Mouse (Mus musculus): ENCODE measurements at regions not wholly inside any gene's neighbourhood (a gene's known extent, or its start where the extent isn't known, plus 50 kb on each side); places are given as distances from the start of the nearest gene placed in this dataset.
"Not testable (repeated sequence)": the region's sequence is repeated elsewhere in the genome, so short reads cannot be mapped to it uniquely, and the experiment has no call there.

DNA sequence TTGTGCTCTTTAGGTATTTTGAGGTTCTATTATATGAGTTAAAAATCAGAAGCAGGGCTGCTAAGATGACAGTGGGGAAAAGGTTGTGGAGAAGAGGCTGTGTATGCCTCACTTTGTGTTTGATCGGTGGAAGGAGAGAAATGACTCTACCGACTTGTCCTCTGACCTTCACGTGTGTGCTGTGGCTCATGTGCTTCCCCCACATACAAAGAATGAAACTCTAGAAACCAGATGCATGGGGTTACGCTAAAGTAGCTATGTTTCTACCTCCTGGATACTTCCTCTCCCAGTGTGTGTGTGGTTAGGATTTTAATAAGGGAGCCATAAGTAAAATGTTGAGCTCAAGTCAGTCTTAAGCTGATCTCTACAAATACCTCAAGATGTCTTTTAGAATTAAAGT lies 148.1 kb upstream of the 1700056E22Rik start:
- no peaks in the 10 kb centered on the region for H3K27me3 ChIP-seq (replicated peaks)
- H3K4me1 ChIP-seq, result no peaks in the 10 kb centered on the region
- H3K4me3 ChIP-seq (replicated peaks), result no peak overlapping the region
- H3K27ac ChIP-seq (replicated peaks), result no peak overlapping the region
- no peaks in the 10 kb centered on the region for H3K9me3 ChIP-seq (replicated peaks)
- H3K4me2 ChIP-seq, result no peak overlapping the region
- no peaks in the 10 kb centered on the region for H3K36me3 ChIP-seq
- 91% methylated on average over 4 of the region's 4 CpGs for WGBS
- ATAC-seq (ENCODE audit: low FRiP score), result no peak
- H3K9ac ChIP-seq (replicated peaks), result no peak overlapping the region

DNA sequence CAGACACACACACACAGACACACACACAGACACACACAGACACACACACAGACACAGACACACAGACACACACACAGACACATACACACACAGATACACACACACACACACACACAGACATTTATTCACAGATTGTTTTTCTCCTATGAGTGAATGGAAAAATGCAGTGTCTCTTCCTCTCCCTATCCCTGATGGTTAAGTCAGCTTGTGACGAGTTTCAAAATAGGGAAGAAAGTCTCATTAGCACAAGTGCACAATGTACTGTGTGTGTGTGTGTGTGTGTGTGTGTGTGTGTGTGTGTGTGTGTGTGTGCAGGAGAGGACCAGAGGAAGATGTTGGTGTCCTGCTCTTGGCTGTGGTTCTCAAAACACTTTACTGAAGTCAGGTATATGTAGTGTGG lies 140.3 kb upstream of the 1700056E22Rik start:
- H3K27me3 ChIP-seq (replicated peaks); H3K4me3 ChIP-seq (replicated peaks); H3K4me1 ChIP-seq; H3K4me2 ChIP-seq; H3K9ac ChIP-seq (replicated peaks); H3K9me3 ChIP-seq (replicated peaks); H3K36me3 ChIP-seq; ATAC-seq (ENCODE audit: low FRiP score); H3K27ac ChIP-seq (replicated peaks): not testable (repeated sequence)
- WGBS, result 92% methylated on average over 1 of the region's 1 CpGs

GRCm38 (mm10) chr1:184173739-184174138 lies 139.6 kb upstream of the 1700056E22Rik start:
- no peaks in the 10 kb centered on the region for H3K27me3 ChIP-seq (replicated peaks)
- no peak overlapping the region for H3K9ac ChIP-seq (replicated peaks)
- 82% methylated on average over 6 of the region's 6 CpGs for WGBS
- peaks cover 7% of the 10 kb centered on the region for H3K4me1 ChIP-seq
- H3K36me3 ChIP-seq, result no peaks in the 10 kb centered on the region
- H3K9me3 ChIP-seq (replicated peaks), result no peaks in the 10 kb centered on the region
- no peak overlapping the region for H3K4me3 ChIP-seq (replicated peaks)
- no peak overlapping the region for H3K27ac ChIP-seq (replicated peaks)
- no peak overlapping the region for H3K4me2 ChIP-seq
- ATAC-seq (ENCODE audit: low FRiP score), result no peak

- ATAC-seq (ENCODE audit: low FRiP score), result no peak
- WGBS, result 80% methylated on average over 2 of the region's 2 CpGs
- Histone ChIP-seq H3K4me2 (no peak overlapping the region), H3K9ac (replicated peaks) (no peak overlapping the region), H3K27me3 (replicated peaks) (no peaks in the 10 kb centered on the region), H3K36me3 (no peaks in the 10 kb centered on the region), H3K9me3 (replicated peaks) (no peaks in the 10 kb centered on the region), H3K4me3 (replicated peaks) (no peak overlapping the region), H3K4me1 (peaks cover 7% of the 10 kb centered on the region), H3K27ac (replicated peaks) (no peak overlapping the region)
Observed at GRCm38 (mm10) chr1:184172986-184173385, 138.9 kb upstream of the 1700056E22Rik start.

- H3K36me3 ChIP-seq, result no peaks in the 10 kb centered on the region
- no peaks in the 10 kb centered on the region for H3K9me3 ChIP-seq (replicated peaks)
- no peak overlapping the region for H3K27ac ChIP-seq (replicated peaks)
- no peak for ATAC-seq (ENCODE audit: low FRiP score)
- H3K4me2 ChIP-seq, result no peak overlapping the region
- no peaks in the 10 kb centered on the region for H3K27me3 ChIP-seq (replicated peaks)
- H3K4me3 ChIP-seq (replicated peaks), result no peak overlapping the region
- 62% methylated on average over 7 of the region's 7 CpGs for WGBS
- no peak overlapping the region for H3K9ac ChIP-seq (replicated peaks)
- peaks cover 7% of the 10 kb centered on the region for H3K4me1 ChIP-seq
Observed at GRCm38 (mm10) chr1:184171601-184172000, 137.5 kb upstream of the 1700056E22Rik start.

- Histone ChIP-seq H3K4me3 (replicated peaks) (no peak overlapping the region), H3K9ac (replicated peaks) (no peak overlapping the region), H3K4me1 (peaks cover 7% of the 10 kb centered on the region), H3K27me3 (replicated peaks) (no peaks in the 10 kb centered on the region), H3K36me3 (no peaks in the 10 kb centered on the region), H3K4me2 (no peak overlapping the region), H3K9me3 (replicated peaks) (no peaks in the 10 kb centered on the region), H3K27ac (replicated peaks) (no peak overlapping the region)
- ATAC-seq (ENCODE audit: low FRiP score), result no peak
- WGBS, result 86% methylated on average over 3 of the region's 3 CpGs
Observed at GRCm38 (mm10) chr1:184170926-184171325, 136.8 kb upstream of the 1700056E22Rik start.

GRCm38 (mm10) chr1:184169967-184170366 lies 135.9 kb upstream of the 1700056E22Rik start:
- no peaks in the 10 kb centered on the region for H3K36me3 ChIP-seq
- no peaks in the 10 kb centered on the region for H3K9me3 ChIP-seq (replicated peaks)
- no peaks in the 10 kb centered on the region for H3K27me3 ChIP-seq (replicated peaks)
- H3K9ac ChIP-seq (replicated peaks), result no peak overlapping the region
- peaks cover 7% of the 10 kb centered on the region for H3K4me1 ChIP-seq
- H3K27ac ChIP-seq (replicated peaks), result no peak overlapping the region
- 64% methylated on average over 1 of the region's 1 CpGs for WGBS
- no peak for ATAC-seq (ENCODE audit: low FRiP score)
- H3K4me2 ChIP-seq, result no peak overlapping the region
- H3K4me3 ChIP-seq (replicated peaks), result no peak overlapping the region

DNA sequence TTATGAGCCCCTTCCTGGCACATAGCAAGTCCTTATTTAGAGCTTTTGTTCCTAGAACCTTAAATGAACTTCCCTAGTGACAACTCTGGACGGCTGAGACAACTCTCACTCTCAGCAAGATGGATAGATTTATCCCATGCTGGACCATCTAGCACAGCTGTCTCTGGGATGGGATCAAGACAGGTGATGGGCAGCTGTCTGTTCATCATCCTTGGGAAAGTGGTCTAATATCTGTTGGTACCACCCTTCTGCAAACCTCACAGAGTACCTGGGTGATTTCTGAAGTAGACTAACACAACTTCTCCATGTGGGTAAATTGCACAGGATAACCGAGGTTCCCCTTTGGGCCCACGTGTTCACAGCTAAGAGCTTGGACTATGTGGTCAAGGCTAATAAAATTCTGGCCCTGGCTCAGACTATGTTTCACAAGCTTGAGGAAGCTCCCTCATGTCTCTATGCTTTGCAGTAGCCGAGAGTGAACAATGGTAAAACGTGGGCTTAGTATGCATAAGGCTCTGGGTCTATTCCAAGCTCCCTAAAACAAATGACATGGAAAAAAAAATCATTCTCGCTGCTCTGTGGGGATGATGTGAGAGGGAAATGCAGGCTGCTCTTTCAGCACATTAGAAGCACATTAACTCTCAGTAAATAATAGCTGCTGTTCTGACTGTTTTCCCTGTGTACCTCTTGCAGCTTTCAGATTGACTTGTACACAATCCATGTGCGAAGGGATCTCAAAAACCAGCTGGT lies 135.1 kb upstream of the 1700056E22Rik start:
- H3K27ac ChIP-seq (replicated peaks), result no peak overlapping the region

DNA sequence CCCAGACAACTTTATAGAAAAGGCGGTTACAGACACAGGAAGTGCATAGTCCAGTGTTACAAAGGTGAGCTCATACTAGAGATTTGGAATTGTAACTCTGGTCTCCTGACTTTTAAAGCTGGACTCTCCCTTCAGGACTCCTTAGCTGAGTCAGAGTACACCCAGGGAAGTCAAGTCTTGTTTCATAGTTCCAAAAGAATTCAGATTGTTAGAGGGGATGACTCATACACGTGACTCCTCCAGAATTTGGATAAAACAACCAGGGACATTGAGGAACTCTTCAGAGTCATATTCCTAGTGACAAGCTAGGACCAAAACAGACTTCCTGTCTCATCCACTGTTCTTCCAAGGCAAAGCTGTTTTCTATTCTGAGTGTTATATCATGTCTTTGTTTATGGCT lies 132.8 kb upstream of the 1700056E22Rik start:
- ATAC-seq (ENCODE audit: low FRiP score), result no peak
- WGBS, result 81% methylated on average over 2 of the region's 2 CpGs
- H3K4me3 ChIP-seq (replicated peaks), result no peak overlapping the region
- no peaks in the 10 kb centered on the region for H3K9me3 ChIP-seq (replicated peaks)
- H3K9ac ChIP-seq (replicated peaks), result no peak overlapping the region
- no peak overlapping the region for H3K27ac ChIP-seq (replicated peaks)
- H3K36me3 ChIP-seq, result no peaks in the 10 kb centered on the region
- H3K4me2 ChIP-seq, result no peak overlapping the region
- peaks cover 7% of the 10 kb centered on the region for H3K4me1 ChIP-seq
- no peaks in the 10 kb centered on the region for H3K27me3 ChIP-seq (replicated peaks)

More for the DNA sequence above, 135.1 kb upstream of the 1700056E22Rik start:
- Histone ChIP-seq H3K9me3 (replicated peaks) (no peaks in the 10 kb centered on the region), H3K27me3 (replicated peaks) (no peaks in the 10 kb centered on the region), H3K4me3 (replicated peaks) (no peak overlapping the region), H3K36me3 (no peaks in the 10 kb centered on the region), H3K4me2 (no peak overlapping the region), H3K9ac (replicated peaks) (no peak overlapping the region), H3K4me1 (peaks cover 7% of the 10 kb centered on the region)
- ATAC-seq (ENCODE audit: low FRiP score), result no peak
- 43% methylated on average over 7 of the region's 7 CpGs for WGBS

GRCm38 (mm10) chr1:184162526-184162925 lies 128.4 kb upstream of the 1700056E22Rik start:
- not testable (repeated sequence) for ATAC-seq (ENCODE audit: low FRiP score)

DNA sequence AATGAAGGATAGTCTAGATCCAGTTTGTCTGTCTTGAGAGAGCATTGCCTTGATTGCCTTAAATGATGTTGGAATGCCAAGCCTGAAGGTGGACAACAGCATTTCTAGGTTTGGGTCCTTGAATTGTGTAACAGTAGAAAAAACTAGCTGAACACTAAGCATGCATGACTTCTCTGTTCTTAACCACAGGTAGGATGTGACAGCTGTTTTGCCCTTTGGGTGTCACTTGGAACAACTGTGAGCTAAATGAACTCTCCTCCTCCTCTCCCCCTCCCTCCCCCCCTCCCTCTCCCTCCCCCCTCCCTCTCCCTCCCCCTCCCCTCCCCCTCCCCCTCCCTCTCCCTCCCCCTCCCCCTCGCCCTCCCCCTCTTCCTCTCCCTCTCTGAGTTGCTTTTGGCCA lies 113.6 kb upstream of the 1700056E22Rik start:
- ATAC-seq (ENCODE audit: low FRiP score), result no peak
- Histone ChIP-seq H3K9me3 (replicated peaks) (no peaks in the 10 kb centered on the region), H3K9ac (replicated peaks) (no peak overlapping the region), H3K36me3 (no peaks in the 10 kb centered on the region), H3K4me3 (replicated peaks) (no peak overlapping the region), H3K4me1 (no peaks in the 10 kb centered on the region), H3K27me3 (replicated peaks) (no peaks in the 10 kb centered on the region), H3K27ac (replicated peaks) (no peak overlapping the region), H3K4me2 (no peak overlapping the region)
- WGBS, result no CpG with 5 or more reads among the region's 1 CpGs

More at GRCm38 (mm10) chr1:184162526-184162925, 128.4 kb upstream of the 1700056E22Rik start:
- not testable (repeated sequence) for H3K9ac ChIP-seq (replicated peaks); H3K4me2 ChIP-seq; H3K27ac ChIP-seq (replicated peaks); H3K9me3 ChIP-seq (replicated peaks); H3K27me3 ChIP-seq (replicated peaks); H3K4me3 ChIP-seq (replicated peaks); H3K36me3 ChIP-seq; H3K4me1 ChIP-seq
- 89% methylated on average over 2 of the region's 2 CpGs for WGBS

DNA sequence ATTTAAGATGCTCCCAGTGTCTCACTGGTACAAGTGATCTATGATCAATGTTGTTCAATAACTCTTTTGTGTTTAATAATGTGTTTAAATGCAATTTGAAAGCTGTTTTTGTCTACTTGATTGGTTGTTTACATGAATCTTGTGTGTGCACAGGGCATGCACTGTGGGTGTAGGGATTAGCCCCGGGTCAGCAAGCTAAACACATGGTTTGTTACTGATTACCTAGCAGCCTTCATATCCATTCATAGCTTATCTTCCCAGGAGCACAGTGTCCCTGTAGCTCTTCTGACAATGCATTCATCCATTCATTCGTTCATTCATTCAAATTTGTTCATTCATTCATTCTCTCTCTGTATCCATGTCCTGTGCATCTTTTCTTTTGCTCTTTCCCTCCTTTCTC lies 108.9 kb upstream of the 1700056E22Rik start:
- 59% methylated on average over 2 of the region's 2 CpGs for WGBS
- H3K4me3 ChIP-seq (replicated peaks), result no peak overlapping the region
- H3K27me3 ChIP-seq (replicated peaks), result no peaks in the 10 kb centered on the region
- no peaks in the 10 kb centered on the region for H3K36me3 ChIP-seq
- no peaks in the 10 kb centered on the region for H3K9me3 ChIP-seq (replicated peaks)
- no peak overlapping the region for H3K4me2 ChIP-seq
- H3K4me1 ChIP-seq, result no peaks in the 10 kb centered on the region
- H3K9ac ChIP-seq (replicated peaks), result no peak overlapping the region
- H3K27ac ChIP-seq (replicated peaks), result no peak overlapping the region
- no peak for ATAC-seq (ENCODE audit: low FRiP score)

Measured in neural tube, embryonic 15.5 days (tissue).